Comparison of ENCODE assay signal across 8 mouse cellular contexts in genomic region chr2:33130141-33130525, GRCm38 (mm10). TPM values are rescaled to one million over a fixed set of nuclear protein-coding genes. Genes with fewer than 3 reads are reported as not detected.
DNase-seq lines count a peak whose midpoint lies in the region; ATAC-seq and TF ChIP-seq lines count a peak whose summit lies in the region.

No protein-coding gene starts in this region.

- H3K27me3 ChIP-seq in lung, embryonic 15.5 days: peaks cover 19% of the 10 kb centered on the region
- no peaks in the 10 kb centered on the region for H3K27me3 ChIP-seq in hindbrain, embryonic 15.5 days
- no peaks in the 10 kb centered on the region for H3K27me3 ChIP-seq in midbrain, postnatal 0 days (ENCODE audit: insufficient read depth, low read length)

- peak; percentile 27 for ATAC-seq in lung, embryonic 15.5 days (ENCODE audit: borderline replicate concordance, extremely low read depth, low FRiP score, low TSS enrichment)
- peak; percentile 33 for ATAC-seq in hindbrain, embryonic 15.5 days (ENCODE audit: low FRiP score, low read depth)
- ATAC-seq in midbrain, postnatal 0 days (ENCODE audit: low FRiP score): peak; percentile 29

- peak overlapping the region; percentile 67; the same call in 1 of the 2 replicates for H3K27ac ChIP-seq in lung, embryonic 15.5 days
- H3K27ac ChIP-seq in hindbrain, embryonic 15.5 days (replicated peaks): peak overlapping the region; percentile 62
- peak overlapping the region; percentile 55 for H3K27ac ChIP-seq in midbrain, postnatal 0 days (ENCODE audit: low read depth, low read length)

- no peak for DNase-seq in lung, postnatal 14 days
- DNase-seq in cerebellum, postnatal 10 days: peak; percentile 80 to 82
- no peak for DNase-seq in midbrain, postnatal 0 days (ENCODE audit: low spot score)
- no peak for DNase-seq in embryo, embryonic 10.5 days (ENCODE audit: low spot score)
- no peak for DNase-seq in left cerebral cortex, adult 9 months (ENCODE audit: low spot score in 2 of 2)
- no peak for DNase-seq in gastrocnemius, adult 18-20 months (ENCODE audit: low spot score)

- WGBS in lung, embryonic 15.5 days: under 1% methylated on average over 33 of the region's 33 CpGs
- under 1% methylated on average over 33 of the region's 33 CpGs for WGBS in hindbrain, embryonic 15.5 days
- WGBS in midbrain, postnatal 0 days: 1% methylated on average over 28 of the region's 33 CpGs

- H3K36me3 ChIP-seq in lung, embryonic 15.5 days: no peaks in the 10 kb centered on the region
- H3K36me3 ChIP-seq in hindbrain, embryonic 15.5 days: no peaks in the 10 kb centered on the region
- H3K36me3 ChIP-seq in midbrain, postnatal 0 days (ENCODE audit: insufficient read depth, low read length): no peaks in the 10 kb centered on the region

- TF ChIP-seq CTCF in midbrain, postnatal 0 days (IDR thresholded peaks at IDR 0.05): peak; percentile 46

- H3K4me3 ChIP-seq in lung, embryonic 15.5 days: peak overlapping the region; percentile 80
- peak overlapping the region; percentile 53 for H3K4me3 ChIP-seq in hindbrain, embryonic 15.5 days
- peak overlapping the region; percentile 74 for H3K4me3 ChIP-seq in midbrain, postnatal 0 days (ENCODE audit: low read depth, low read length)

- peak overlapping the region; percentile 78 for H3K9ac ChIP-seq in lung, embryonic 15.5 days
- H3K9ac ChIP-seq in hindbrain, embryonic 15.5 days: peak overlapping the region; percentile 56
- peak overlapping the region; percentile 89 for H3K9ac ChIP-seq in midbrain, postnatal 0 days (replicated peaks; ENCODE audit: low read length, poor library complexity, severe bottlenecking)

- H3K4me2 ChIP-seq in lung, embryonic 15.5 days: peak overlapping the region; percentile 100
- peak overlapping the region; percentile 89 for H3K4me2 ChIP-seq in hindbrain, embryonic 15.5 days
- H3K4me2 ChIP-seq in midbrain, postnatal 0 days (ENCODE audit: low read depth, low read length, poor library complexity, severe bottlenecking): peak overlapping the region; percentile 95

- peaks cover 18% of the 10 kb centered on the region for H3K4me1 ChIP-seq in lung, embryonic 15.5 days
- H3K4me1 ChIP-seq in hindbrain, embryonic 15.5 days (replicated peaks): peaks cover 29% of the 10 kb centered on the region
- peaks cover 10% of the 10 kb centered on the region; the same call in 1 of the 2 replicates for H3K4me1 ChIP-seq in midbrain, postnatal 0 days (ENCODE audit: insufficient read depth, low read length)

- no peaks in the 10 kb centered on the region for H3K9me3 ChIP-seq in lung, embryonic 15.5 days
- H3K9me3 ChIP-seq in hindbrain, embryonic 15.5 days: no peaks in the 10 kb centered on the region
- no peaks in the 10 kb centered on the region for H3K9me3 ChIP-seq in midbrain, postnatal 0 days (ENCODE audit: low read length)

RNA-seq across cellular contexts. Expression of gene Garnl3, which starts 1.3 kb away (rescaled TPM):
- polyA plus RNA-seq in lung, embryonic 15.5 days (2015; fragmentation: Nextera tagmentation; extraction: Ambion mirVana): 10.3 and 10.4 TPM in 2 replicates
- 56.7 and 57.1 TPM in 2 replicates for polyA plus RNA-seq in hindbrain, embryonic 15.5 days (2015; fragmentation: Nextera tagmentation; extraction: Ambion mirVana)
- 134 and 176 TPM in 2 replicates for total RNA-seq in midbrain, postnatal 0 days (2014; rRNA removed)
- polyA plus RNA-seq in midbrain, postnatal 0 days (2015; fragmentation: Nextera tagmentation; extraction: Ambion mirVana): 77.1 and 77.7 TPM in 2 replicates
- total RNA-seq in gastrocnemius, adult 18-20 months (2021): under 1 TPM; 0.34 to 0.69 TPM

Comparison
In these comparisons a context has a peak if more than half of its experiments do, and no peak if none do; other contexts are left out.
1. DNase-seq: peak in cerebellum, postnatal 10 days (2 of 2); none in lung, postnatal 14 days (single experiment), midbrain, postnatal 0 days (single experiment), embryo, embryonic 10.5 days (single experiment), left cerebral cortex, adult 9 months (0 of 2) and gastrocnemius, adult 18-20 months (single experiment).
2. Peak in every context shown above with its lines, with median percentiles within 50 percentile points of each other: ATAC-seq, H3K27ac ChIP-seq, H3K4me2 ChIP-seq, H3K4me3 ChIP-seq and H3K9ac ChIP-seq.